Mouse (Mus musculus) neural tube, embryonic 11.5 days (tissue): Measurements from ENCODE around the gene Ngef. TPM values are rescaled to one million over a fixed set of nuclear protein-coding genes. Genes with fewer than 3 reads are reported as not detected.
A peak's percentile ranks its signal among the peaks of the same experiment; 100 is the strongest.

ENCODE experiments used
- ATAC-seq: fragments of 200-750 bp; cut with Nextera tagmentation; 2 replicates; pipeline ENCODE4 v1.8.0; 2017; ENCODE audit warnings: moderate number of reproducible peaks, mild to moderate bottlenecking, moderate TSS enrichment, moderate library complexity; ENCODE audit not compliant: insufficient read depth, low FRiP score, low TSS enrichment
- DNase-seq: peaks from one replicate; pipeline ENCODE4 v3.0.0-alpha.2; 2015; ENCODE audit warnings: low spot score
- H3K27ac ChIP-seq: fragments of 300-500 bp; sonication (generic); 2 replicates; pipeline ENCODE4 v1.5.1; 2014; ENCODE audit warnings: low read depth, mild to moderate bottlenecking, low read length
- H3K27me3 ChIP-seq: fragments of 300-500 bp; sonication (generic); 2 replicates; pipeline ENCODE4 v1.6.1; 2014; ENCODE audit warnings: mild to moderate bottlenecking, low read length, mixed read lengths; ENCODE audit not compliant: control insufficient read depth, insufficient read depth
- H3K36me3 ChIP-seq: fragments of 300-500 bp; sonication (generic); 2 replicates; pipeline ENCODE4 v1.6.1; 2014; ENCODE audit warnings: mild to moderate bottlenecking, low read length, moderate library complexity, mixed read lengths; ENCODE audit not compliant: control insufficient read depth, insufficient read depth
- H3K4me1 ChIP-seq: fragments of 300-500 bp; sonication (generic); 2 replicates; pipeline ENCODE4 v1.6.1; 2014; ENCODE audit warnings: low read length, mixed read lengths; ENCODE audit not compliant: control insufficient read depth, insufficient read depth
- H3K4me2 ChIP-seq: fragments of 300-500 bp; sonication (generic); 2 replicates; pipeline ENCODE4 v1.6.1; 2014; ENCODE audit warnings: low read depth, mild to moderate bottlenecking, moderate library complexity
- H3K4me3 ChIP-seq: fragments of 300-500 bp; sonication (generic); 2 replicates; pipeline ENCODE4 v1.5.1; 2014; ENCODE audit warnings: low read depth, low read length
- H3K9ac ChIP-seq: fragments of 300-500 bp; sonication (generic); 2 replicates; pipeline ENCODE4 v1.6.1; 2014; ENCODE audit warnings: mild to moderate bottlenecking, low read length
- H3K9me3 ChIP-seq: fragments of 300-500 bp; sonication (generic); 2 replicates; pipeline ENCODE4 v1.6.1; 2016; ENCODE audit warnings: low read length; ENCODE audit not compliant: control insufficient read depth
- WGBS: fragments of 180-500 bp; shearing (Covaris S2); extraction: QIAGEN DNeasy Blood & Tissue Kit; methylation state at CpG from one replicate; pipeline ENCODE4 v1.1.7; 2014; 5-methylcytosine and 5-hydroxymethylcytosine counted together
- polyA plus RNA-seq: library from polyadenylated mRNA; unstranded; fragments of >200 nt; fragmentation: Nextera tagmentation; extraction: Ambion mirVana; gene quantifications from 2 replicates; pipeline ENCODE4 v1.2.1, GENCODE M21; 2014

The Ngef gene
- polyA plus RNA-seq, 1 experiment from 2014 or later, result 1.6 TPM

DNA sequence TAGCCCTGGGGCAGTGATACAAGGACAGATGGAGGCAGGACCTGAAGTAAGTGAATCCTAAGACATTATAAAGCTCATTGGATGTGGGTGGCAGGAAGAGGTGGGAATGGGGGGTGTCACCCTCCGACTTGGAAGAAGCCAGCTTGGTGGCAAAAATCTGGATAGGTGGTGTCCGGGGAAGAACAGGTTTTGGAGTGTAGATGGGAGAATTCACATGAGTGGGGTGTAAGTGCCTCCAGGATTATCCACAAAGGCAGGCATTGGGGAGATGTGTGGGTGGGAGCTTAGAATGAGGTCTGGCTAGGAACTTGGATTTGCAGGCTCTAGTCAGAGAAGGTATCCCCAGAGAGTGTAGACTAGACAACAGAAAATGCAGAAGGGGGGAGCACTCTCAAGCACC, 31.6 kb upstream of the Ngef start:
- Histone ChIP-seq H3K27ac (no peak overlapping the region), H3K4me2 (no peak overlapping the region), H3K27me3 (no peaks in the 10 kb centered on the region), H3K4me3 (no peak overlapping the region), H3K9ac (no peak overlapping the region), H3K9me3 (no peaks in the 10 kb centered on the region), H3K4me1 (no peaks in the 10 kb centered on the region), H3K36me3 (no peaks in the 10 kb centered on the region)
- ATAC-seq, result no peak
- no peak for DNase-seq
- WGBS, result 79% methylated on average over 2 of the region's 2 CpGs

DNA sequence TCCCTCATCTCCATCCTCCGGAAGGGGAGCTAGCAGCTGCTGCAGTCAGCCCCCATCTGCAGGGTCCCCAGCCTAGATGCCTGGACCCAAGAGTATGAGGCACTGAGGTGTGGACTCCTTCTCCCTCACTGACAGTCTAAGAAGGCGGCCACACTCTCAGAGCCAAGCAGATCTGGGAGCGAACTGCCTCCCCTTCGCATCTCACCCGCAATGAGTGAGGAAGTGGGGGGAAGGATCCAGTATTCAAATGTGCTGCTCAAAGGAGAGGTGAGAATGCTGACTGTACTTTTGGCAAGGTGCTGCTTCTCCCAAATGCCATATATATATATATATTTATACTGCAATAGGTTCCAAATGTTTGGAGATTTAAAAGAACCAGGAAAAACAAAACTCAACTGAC, 29.7 kb upstream of the Ngef start:
- ATAC-seq, result no peak
- Histone ChIP-seq H3K27ac (no peak overlapping the region), H3K27me3 (no peaks in the 10 kb centered on the region), H3K4me1 (no peaks in the 10 kb centered on the region), H3K9ac (no peak overlapping the region), H3K4me3 (no peak overlapping the region), H3K36me3 (no peaks in the 10 kb centered on the region), H3K4me2 (no peak overlapping the region), H3K9me3 (no peaks in the 10 kb centered on the region)
- no peak for DNase-seq
- 94% methylated on average over 5 of the region's 5 CpGs for WGBS

DNA sequence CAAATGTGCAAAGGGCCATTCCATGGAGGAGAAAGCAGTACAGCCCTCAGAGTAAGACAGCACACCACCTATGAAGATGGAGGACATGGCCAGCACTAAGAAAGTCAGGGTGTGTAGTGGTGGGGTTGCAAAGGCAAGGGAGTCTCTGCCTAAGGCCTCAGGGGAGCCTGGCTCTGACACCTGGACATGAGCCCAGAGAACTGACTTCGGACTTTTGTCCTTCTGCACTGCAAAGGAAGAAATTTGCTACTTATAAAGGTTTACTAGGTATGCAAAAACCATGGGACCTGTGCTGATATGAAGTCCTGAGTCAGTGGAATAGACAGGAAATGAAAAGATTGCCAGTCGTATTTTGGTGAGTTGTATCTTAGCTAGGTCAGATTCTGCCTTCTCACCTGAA, 28.1 kb upstream of the Ngef start:
- 82% methylated on average over 2 of the region's 2 CpGs for WGBS
- Histone ChIP-seq H3K4me1 (no peaks in the 10 kb centered on the region), H3K36me3 (no peaks in the 10 kb centered on the region), H3K27me3 (no peaks in the 10 kb centered on the region), H3K4me2 (no peak overlapping the region), H3K4me3 (no peak overlapping the region), H3K9ac (no peak overlapping the region), H3K9me3 (no peaks in the 10 kb centered on the region), H3K27ac (no peak overlapping the region)
- DNase-seq (no peak), ATAC-seq (no peak)

DNA sequence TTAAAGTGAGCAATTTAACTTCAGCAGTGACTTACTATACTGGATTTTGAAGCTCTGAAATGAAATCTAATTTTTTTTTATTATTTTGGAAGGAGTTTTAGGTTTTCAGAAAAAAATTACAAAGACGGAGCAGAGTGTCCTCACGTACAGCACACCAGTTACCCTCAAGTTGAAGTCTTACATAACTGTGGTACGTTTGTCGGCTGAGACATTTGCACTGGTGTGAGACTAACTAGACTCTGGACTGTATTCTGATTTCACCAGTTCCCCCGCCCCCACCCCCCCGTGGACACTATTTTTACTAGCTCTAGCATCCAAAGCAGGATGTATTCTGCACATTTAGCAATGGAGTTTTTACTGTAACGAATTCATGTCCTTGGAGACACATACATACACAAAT, 26.9 kb upstream of the Ngef start:
- Histone ChIP-seq H3K27me3 (no peaks in the 10 kb centered on the region), H3K4me1 (no peaks in the 10 kb centered on the region), H3K36me3 (no peaks in the 10 kb centered on the region), H3K27ac (no peak overlapping the region), H3K9me3 (no peaks in the 10 kb centered on the region), H3K9ac (no peak overlapping the region), H3K4me3 (no peak overlapping the region), H3K4me2 (no peak overlapping the region)
- DNase-seq (no peak), ATAC-seq (no peak)
- WGBS, result 83% methylated on average over 7 of the region's 7 CpGs

DNA sequence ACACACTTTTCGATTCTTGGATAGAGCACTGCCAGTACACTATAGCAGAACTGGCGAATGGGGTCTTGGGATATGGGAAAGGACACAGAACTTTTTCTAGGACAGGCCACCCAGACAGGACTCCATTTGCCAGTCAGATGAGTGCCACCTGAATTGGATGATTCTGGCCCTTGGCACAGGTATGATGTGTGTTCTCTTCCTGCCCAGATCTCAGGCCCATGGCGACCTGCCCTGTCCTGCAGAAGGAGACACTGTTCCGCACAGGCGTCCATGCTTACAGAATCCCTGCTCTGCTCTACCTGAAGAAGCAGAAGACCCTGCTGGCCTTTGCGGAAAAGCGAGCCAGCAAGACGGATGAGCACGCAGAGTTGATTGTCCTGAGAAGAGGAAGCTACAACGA, 21.0 kb upstream of the Ngef start:
- 94% methylated on average over 10 of the region's 10 CpGs for WGBS
- no peak overlapping the region for H3K4me2 ChIP-seq
- no peaks in the 10 kb centered on the region for H3K4me1 ChIP-seq
- no peaks in the 10 kb centered on the region for H3K36me3 ChIP-seq
- H3K9me3 ChIP-seq, result no peaks in the 10 kb centered on the region
- no peak overlapping the region for H3K27ac ChIP-seq
- no peaks in the 10 kb centered on the region for H3K27me3 ChIP-seq
- no peak for ATAC-seq
- no peak for DNase-seq
- H3K9ac ChIP-seq, result no peak overlapping the region
- H3K4me3 ChIP-seq, result no peak overlapping the region

DNA sequence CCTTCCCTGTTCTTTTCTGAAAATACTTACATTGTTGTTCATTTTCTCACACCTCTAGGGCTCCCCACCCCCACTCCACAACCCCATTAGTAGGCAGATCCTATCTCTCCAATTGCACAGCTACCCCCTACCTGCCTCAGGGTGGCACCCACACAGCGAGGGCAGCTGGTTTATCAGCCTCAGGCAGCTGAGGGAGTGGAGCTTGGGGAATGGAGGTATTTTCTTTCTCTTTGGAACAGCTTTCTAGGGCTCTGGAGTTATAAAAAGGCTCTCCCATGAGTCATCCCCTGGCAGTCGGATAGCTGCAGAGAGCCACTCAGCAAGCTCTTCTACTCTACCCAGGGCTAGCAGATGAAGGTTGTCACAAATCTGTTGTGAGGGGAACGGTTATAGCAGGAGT, 20.6 kb upstream of the Ngef start:
- Histone ChIP-seq H3K4me2 (no peak overlapping the region), H3K4me3 (no peak overlapping the region), H3K27me3 (no peaks in the 10 kb centered on the region), H3K9ac (no peak overlapping the region), H3K4me1 (no peaks in the 10 kb centered on the region), H3K36me3 (no peaks in the 10 kb centered on the region), H3K9me3 (no peaks in the 10 kb centered on the region), H3K27ac (no peak overlapping the region)
- WGBS, result 83% methylated on average over 3 of the region's 3 CpGs
- ATAC-seq (no peak), DNase-seq (no peak)

DNA sequence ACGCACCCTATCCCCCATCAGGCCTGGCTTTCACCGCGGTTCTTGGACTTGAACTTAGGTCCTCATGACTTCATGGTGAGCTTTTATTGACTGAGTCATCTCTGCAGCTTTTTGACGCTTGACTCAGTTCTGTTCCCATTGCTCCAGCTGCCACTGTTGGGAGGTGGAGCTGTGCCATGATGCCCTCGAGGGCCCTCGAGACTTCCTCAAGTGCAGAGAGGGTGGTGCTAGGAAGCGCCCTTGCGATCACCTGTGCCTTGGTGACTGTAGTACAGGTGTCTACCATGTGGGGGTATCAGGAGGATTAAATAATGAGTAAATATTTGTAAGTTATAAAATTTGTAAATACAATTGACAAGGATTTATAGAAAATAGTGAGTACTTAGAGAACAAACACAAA, 16.3 kb upstream of the Ngef start:
- Histone ChIP-seq H3K27ac (no peak overlapping the region), H3K9ac (no peak overlapping the region), H3K4me2 (no peak overlapping the region), H3K27me3 (no peaks in the 10 kb centered on the region), H3K4me3 (no peak overlapping the region), H3K36me3 (no peaks in the 10 kb centered on the region), H3K4me1 (no peaks in the 10 kb centered on the region), H3K9me3 (no peaks in the 10 kb centered on the region)
- WGBS, result 89% methylated on average over 8 of the region's 8 CpGs
- ATAC-seq (no peak), DNase-seq (no peak)

DNA sequence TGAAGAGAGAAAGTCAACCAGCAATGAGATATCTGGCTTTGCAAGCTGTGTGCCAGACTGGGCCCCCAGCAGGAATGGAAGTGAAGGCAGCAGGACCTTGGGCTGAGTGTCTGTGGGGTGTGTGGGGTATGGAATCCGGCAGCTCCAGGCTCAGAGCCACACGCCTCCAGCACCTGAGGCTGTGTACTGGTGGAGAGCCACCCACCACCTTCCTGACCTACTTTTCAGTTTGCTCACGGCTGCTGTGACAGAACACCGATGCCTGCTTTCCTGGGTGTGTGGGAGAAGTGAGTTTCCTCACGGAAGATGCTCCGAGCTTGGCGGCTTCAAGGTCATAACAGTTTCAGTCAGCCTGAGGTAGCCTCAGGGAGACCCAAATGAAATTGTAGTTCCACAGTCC, 15.5 kb upstream of the Ngef start:
- Histone ChIP-seq H3K9ac (no peak overlapping the region), H3K4me2 (no peak overlapping the region), H3K4me3 (no peak overlapping the region), H3K27ac (no peak overlapping the region), H3K36me3 (no peaks in the 10 kb centered on the region), H3K4me1 (no peaks in the 10 kb centered on the region), H3K9me3 (no peaks in the 10 kb centered on the region), H3K27me3 (no peaks in the 10 kb centered on the region)
- ATAC-seq (no peak), DNase-seq (no peak)
- WGBS, result 84% methylated on average over 7 of the region's 7 CpGs

DNA sequence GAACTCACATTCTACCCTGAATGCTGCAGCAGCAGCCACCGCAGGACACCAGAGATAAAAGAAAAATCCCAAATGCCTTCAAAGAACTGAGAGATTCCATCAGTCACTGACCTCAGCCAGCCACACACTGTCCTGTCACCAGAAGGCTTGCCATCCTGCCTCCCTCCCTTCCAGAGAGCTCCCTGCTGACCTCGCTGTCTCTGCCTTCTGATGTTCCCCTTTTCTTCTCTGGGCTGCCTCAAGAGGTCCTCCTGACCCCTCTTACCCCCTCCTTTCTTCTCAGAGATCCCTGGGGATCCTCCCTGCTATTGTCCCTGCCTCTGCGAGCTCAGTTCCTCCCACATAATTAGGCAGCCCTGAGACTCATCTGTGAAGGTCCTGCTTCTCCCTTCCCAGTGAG, 7.2 kb upstream of the Ngef start:
- no peaks in the 10 kb centered on the region for H3K27me3 ChIP-seq
- ATAC-seq, result no peak
- DNase-seq, result peak; percentile 28
- WGBS, result 2% methylated on average over 3 of the region's 3 CpGs
- H3K9me3 ChIP-seq, result no peaks in the 10 kb centered on the region
- H3K4me2 ChIP-seq, result no peak overlapping the region
- H3K36me3 ChIP-seq, result no peaks in the 10 kb centered on the region
- H3K4me1 ChIP-seq, result no peaks in the 10 kb centered on the region
- H3K9ac ChIP-seq, result no peak overlapping the region
- no peak overlapping the region for H3K4me3 ChIP-seq
- H3K27ac ChIP-seq, result no peak overlapping the region
